Mouse (Mus musculus) lung, postnatal 0 days (tissue): ENCODE measurements around the gene Bco2. TPM values are rescaled to one million over a fixed set of nuclear protein-coding genes. Genes with fewer than 3 reads are reported as not detected.

Experiments
- ATAC-seq: fragments of 200-750 bp; cut with Nextera tagmentation; 2 replicates; pipeline ENCODE4 v1.8.0; 2017; ENCODE audit warnings: moderate library complexity
- DNase-seq: peaks from one replicate; pipeline ENCODE4 v3.0.0-alpha.2; 2016; ENCODE audit warnings: low spot score
- H3K27ac ChIP-seq: fragments of 300-500 bp; sonication (generic); 2 replicates; pipeline ENCODE4 v1.5.1; 2014; ENCODE audit warnings: antibody characterized with exemption, mild to moderate bottlenecking, low read length, mixed read lengths
- H3K27me3 ChIP-seq: fragments of 300-500 bp; sonication (generic); replicated peaks from 2 replicates; pipeline ENCODE4 v1.6.1; 2014; ENCODE audit warnings: low read length, mixed read lengths; ENCODE audit not compliant: insufficient read depth
- H3K36me3 ChIP-seq: fragments of 300-500 bp; sonication (generic); 2 replicates; pipeline ENCODE4 v1.6.1; 2014; ENCODE audit warnings: low read length, mixed read lengths; ENCODE audit not compliant: insufficient read depth
- H3K4me1 ChIP-seq: fragments of 300-500 bp; sonication (generic); 2 replicates; pipeline ENCODE4 v1.6.1; 2014; ENCODE audit warnings: antibody characterized with exemption, low read depth, low read length, mixed read lengths; ENCODE audit not compliant: insufficient read depth
- H3K4me2 ChIP-seq: fragments of 300-500 bp; sonication (generic); replicated peaks from 2 replicates; pipeline ENCODE4 v1.6.1; 2014; ENCODE audit warnings: low read depth, mild to moderate bottlenecking, low read length, moderate library complexity, mixed read lengths
- H3K4me3 ChIP-seq: fragments of 300-500 bp; sonication (generic); 2 replicates; pipeline ENCODE4 v1.5.1; 2014; ENCODE audit warnings: low read depth, low read length
- H3K9ac ChIP-seq: fragments of 300-500 bp; sonication (generic); replicated peaks from 2 replicates; pipeline ENCODE4 v1.6.1; 2014; ENCODE audit warnings: low read depth, mild to moderate bottlenecking
- H3K9me3 ChIP-seq: fragments of 300-500 bp; sonication (generic); 2 replicates; pipeline ENCODE4 v1.6.1; 2016; ENCODE audit warnings: low read length, mixed read lengths
- CTCF ChIP-seq: IDR thresholded peaks from 2 replicates; pipeline ENCODE4 v1.5.1; 2016; ENCODE audit warnings: antibody characterized with exemption, mild to moderate bottlenecking
- EP300 ChIP-seq: IDR thresholded peaks from 2 replicates; pipeline ENCODE4 v1.6.1; 2016; ENCODE audit warnings: antibody characterized with exemption, mild to moderate bottlenecking, control low read depth
- WGBS: fragments of 180-500 bp; shearing (Covaris S2); extraction: QIAGEN DNeasy Blood & Tissue Kit; methylation state at CpG from one replicate; pipeline ENCODE4 v1.1.7; 2014; 5-methylcytosine and 5-hydroxymethylcytosine counted together
- polyA plus RNA-seq: library from polyadenylated mRNA; unstranded; fragments of >200 nt; fragmentation: Nextera tagmentation; extraction: Ambion mirVana; gene quantifications from 2 replicates; pipeline ENCODE4 v1.2.1, GENCODE M21; 2015

Gene Bco2
- polyA plus RNA-seq, 1 experiment from 2014 or later = 0.19 TPM

GRCm38 (mm10) chr9:50497536-50497935 is 57.4 kb downstream of the Bco2 start:
- no peaks in the 10 kb centered on the region for H3K9me3 ChIP-seq
- no peak overlapping the region for H3K4me2 ChIP-seq
- ATAC-seq = no peak
- no peaks in the 10 kb centered on the region for H3K4me1 ChIP-seq
- no peaks in the 10 kb centered on the region for H3K27me3 ChIP-seq
- H3K36me3 ChIP-seq = no peaks in the 10 kb centered on the region
- no peak overlapping the region for H3K27ac ChIP-seq
- no peak for DNase-seq
- no peak overlapping the region for H3K4me3 ChIP-seq
- WGBS = 75% methylated on average over 2 of the region's 2 CpGs
- TF ChIP-seq EP300 (no peak), CTCF (no peak)
- no peak overlapping the region for H3K9ac ChIP-seq

- Histone ChIP-seq H3K4me1 (no peaks in the 10 kb centered on the region), H3K36me3 (no peaks in the 10 kb centered on the region), H3K27ac (peak overlapping the region; percentile 62; the same call in 1 of the 2 replicates), H3K4me2 (no peak overlapping the region), H3K9ac (no peak overlapping the region), H3K9me3 (no peaks in the 10 kb centered on the region), H3K4me3 (no peak overlapping the region), H3K27me3 (no peaks in the 10 kb centered on the region)
- 66% methylated on average over 6 of the region's 6 CpGs for WGBS
- ATAC-seq (no peak), DNase-seq (no peak)
- TF ChIP-seq EP300 = no peak; the same call in 1 of the 2 replicates
- no peak for TF ChIP-seq CTCF
These were observed 57.9 kb downstream of the Bco2 start for GRCm38 (mm10) chr9:50497076-50497475.

GRCm38 (mm10) chr9:50496546-50496945 is 58.4 kb downstream of the Bco2 start:
- DNase-seq = peak; percentile 72
- Histone ChIP-seq H3K36me3 (no peaks in the 10 kb centered on the region), H3K27me3 (no peaks in the 10 kb centered on the region), H3K27ac (peak overlapping the region; percentile 62), H3K4me2 (peak overlapping the region; percentile 17), H3K4me1 (no peaks in the 10 kb centered on the region), H3K4me3 (no peak overlapping the region), H3K9ac (no peak overlapping the region), H3K9me3 (no peaks in the 10 kb centered on the region)
- peak; percentile 62 for ATAC-seq
- WGBS = 22% methylated on average over 6 of the region's 6 CpGs
- TF ChIP-seq EP300 = peak; percentile 41; the same call in 1 of the 2 replicates
- no peak for TF ChIP-seq CTCF

- H3K4me2 ChIP-seq = peak overlapping the region; percentile 17
- no peak overlapping the region for H3K9ac ChIP-seq
- H3K4me3 ChIP-seq = no peak overlapping the region; the same call in 1 of the 2 replicates
- no peaks in the 10 kb centered on the region for H3K27me3 ChIP-seq
- H3K4me1 ChIP-seq = no peaks in the 10 kb centered on the region
- WGBS = 34% methylated on average over 6 of the region's 6 CpGs
- peak overlapping the region; percentile 62 for H3K27ac ChIP-seq
- ATAC-seq (no peak), DNase-seq (no peak)
- TF ChIP-seq EP300 (no peak), CTCF (no peak)
- no peaks in the 10 kb centered on the region for H3K9me3 ChIP-seq
- no peaks in the 10 kb centered on the region for H3K36me3 ChIP-seq
These were observed 58.9 kb downstream of the Bco2 start for GRCm38 (mm10) chr9:50496151-50496505.

- Histone ChIP-seq H3K4me1 (no peaks in the 10 kb centered on the region), H3K27me3 (no peaks in the 10 kb centered on the region), H3K4me3 (no peak overlapping the region; the same call in 1 of the 2 replicates), H3K9me3 (no peaks in the 10 kb centered on the region), H3K27ac (peak overlapping the region; percentile 62; the same call in 1 of the 2 replicates), H3K4me2 (peak overlapping the region; percentile 9; the same call in 1 of the 2 replicates), H3K36me3 (no peaks in the 10 kb centered on the region), H3K9ac (no peak overlapping the region)
- WGBS = 54% methylated on average over 10 of the region's 10 CpGs
- ATAC-seq (peak; percentile 77), DNase-seq (peak; percentile 64)
- TF ChIP-seq CTCF = no peak
- TF ChIP-seq EP300 = 0 out of 2 replicates have a peak, but pooled peaks have one; percentile 10
These were observed 59.4 kb downstream of the Bco2 start for GRCm38 (mm10) chr9:50495405-50496150.

DNA sequence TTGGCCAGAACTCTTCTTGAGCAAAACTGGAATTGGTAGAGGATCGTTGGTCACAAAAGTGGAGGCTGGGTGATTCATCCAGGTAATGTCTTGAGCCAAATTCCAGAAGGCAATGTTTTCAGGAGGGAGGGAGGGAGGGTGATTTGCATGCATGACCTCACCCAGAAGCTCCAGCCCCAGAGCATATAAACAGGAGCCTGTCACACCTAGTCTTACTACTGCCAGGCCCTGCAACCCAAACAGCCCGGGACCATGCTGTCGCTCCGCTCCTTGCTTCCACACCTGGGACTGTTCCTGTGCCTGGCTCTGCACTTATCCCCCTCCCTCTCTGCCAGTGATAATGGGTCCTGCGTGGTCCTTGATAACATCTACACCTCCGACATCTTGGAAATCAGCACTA is 60.7 kb downstream of the Bco2 start, which contains the start of gene Plet1:
Gene Plet1 (plus strand): TSS at position 215 of the 400 bp plus-strand sequence.
- H3K27me3 ChIP-seq = no peaks in the 10 kb centered on the region
- WGBS = 70% methylated on average over 6 of the region's 6 CpGs
- H3K4me1 ChIP-seq = no peaks in the 10 kb centered on the region
- no peaks in the 10 kb centered on the region for H3K36me3 ChIP-seq
- H3K9ac ChIP-seq = no peak within 1 kb of the TSS
- 0 out of 2 replicates have a peak within 1 kb of the TSS, but pooled peaks have one; percentile 62 for H3K27ac ChIP-seq
- DNase-seq (peak; percentile 79), ATAC-seq (peak; percentile 52)
- TF ChIP-seq CTCF = no peak
- no peak for TF ChIP-seq EP300
- no peaks in the 10 kb centered on the region for H3K9me3 ChIP-seq
- H3K4me2 ChIP-seq = peak within 1 kb of the TSS; percentile 11; the same call in 1 of the 2 replicates
- no peak within 1 kb of the TSS for H3K4me3 ChIP-seq
